Mouse (Mus musculus): ENCODE data around the gene Pacs2. TPM values are rescaled to one million over a fixed set of nuclear protein-coding genes. Genes with fewer than 3 reads are reported as not detected.

Pacs2 gene
- polyA plus RNA-seq, 1 experiment from 2014 or later: 4.0 TPM

- Histone ChIP-seq H3K36me3 (replicated peaks; ENCODE audit: insufficient read depth, low read length) (peaks cover 9% of the 10 kb centered on the region; the same call in 1 of the 2 replicates), H3K27ac (ENCODE audit: low read depth) (no peak overlapping the region), H3K4me2 (ENCODE audit: low read depth, low read length) (no peak overlapping the region), H3K9me3 (ENCODE audit: low read length) (no peaks in the 10 kb centered on the region), H3K27me3 (ENCODE audit: insufficient read depth, low read length) (no peaks in the 10 kb centered on the region), H3K9ac (replicated peaks) (no peak overlapping the region), H3K4me1 (ENCODE audit: insufficient read depth) (peaks cover 15% of the 10 kb centered on the region), H3K4me3 (ENCODE audit: low read depth, low read length) (no peak overlapping the region)
- TF ChIP-seq EP300 (IDR thresholded peaks at IDR 0.05; ENCODE audit: low read depth): no peak
- TF ChIP-seq CTCF (IDR thresholded peaks at IDR 0.05; ENCODE audit: low read depth): no peak
- 42% methylated on average over 4 of the region's 4 CpGs for WGBS (ENCODE audit: insufficient replicate concordance)
- DNase-seq (no peak), ATAC-seq (no peak)
Measured at GRCm38 (mm10) chr12:112994153-112994552, 20.2 kb upstream of the Pacs2 start.

GRCm38 (mm10) chr12:112999569-113000293, 14.6 kb upstream of the Pacs2 start:
- no peak for DNase-seq
- under 1% methylated on average over 48 of the region's 56 CpGs for WGBS (ENCODE audit: insufficient replicate concordance)
- H3K4me2 ChIP-seq (ENCODE audit: low read depth, low read length): peak overlapping the region; percentile 74

DNA sequence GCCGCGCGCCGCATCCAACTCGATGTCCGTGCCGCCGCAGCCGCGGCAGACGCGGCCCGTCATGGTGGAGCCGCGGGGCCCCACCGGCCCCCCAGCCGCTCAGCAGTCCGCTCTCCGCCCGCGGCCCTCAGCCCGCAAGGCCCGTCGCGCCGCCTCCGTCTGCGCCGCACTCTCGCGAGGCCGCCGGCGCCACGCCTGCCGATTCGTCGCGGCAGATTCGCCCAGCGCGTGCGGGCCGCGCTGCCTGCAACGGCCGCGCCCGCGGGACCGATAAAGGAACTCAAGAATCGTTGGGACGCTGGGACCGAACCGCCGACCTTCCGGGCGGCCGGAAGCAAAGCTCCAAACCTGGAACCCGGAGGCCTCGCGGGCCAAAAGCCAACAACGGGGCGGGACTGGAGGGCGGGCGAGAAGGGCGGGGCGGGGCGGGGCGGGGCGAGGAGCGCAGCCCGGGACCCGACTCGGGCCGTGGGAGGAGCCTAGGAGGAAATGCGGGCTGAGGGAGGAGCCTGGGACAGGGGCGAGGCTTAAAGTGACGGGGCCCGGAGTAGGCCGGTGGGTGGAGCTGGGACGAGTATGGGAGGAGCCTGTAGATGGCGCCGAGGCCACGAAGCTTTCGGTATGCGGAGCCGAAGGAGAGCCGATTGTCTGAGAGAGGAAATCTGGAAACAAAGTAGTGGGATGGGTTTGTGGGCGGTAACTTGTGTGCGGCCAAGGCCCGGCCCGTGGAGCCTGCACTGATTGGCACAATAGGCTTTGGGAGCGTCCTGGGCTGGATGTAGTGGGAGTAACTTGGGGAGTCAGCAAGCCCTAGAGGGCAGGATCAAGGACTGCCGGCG, 13.8 kb upstream of the Pacs2 start, which contains the start of gene Brf1:
Gene Brf1, minus strand, starts transcription at position 411 of the 839 bp plus-strand sequence.
- 2% methylated on average over 83 of the region's 96 CpGs for WGBS (ENCODE audit: insufficient replicate concordance)
- peak; percentile 96 for ATAC-seq
- no peaks in the 10 kb centered on the region for H3K9me3 ChIP-seq (ENCODE audit: low read length)
- H3K4me1 ChIP-seq (ENCODE audit: insufficient read depth): peaks cover 21% of the 10 kb centered on the region
- peak; percentile 99 for DNase-seq
- no peaks in the 10 kb centered on the region for H3K36me3 ChIP-seq (replicated peaks; ENCODE audit: insufficient read depth, low read length)
- no peaks in the 10 kb centered on the region for H3K27me3 ChIP-seq (ENCODE audit: insufficient read depth, low read length)
- TF ChIP-seq EP300 (IDR thresholded peaks at IDR 0.05; ENCODE audit: low read depth): no peak
- TF ChIP-seq CTCF (IDR thresholded peaks at IDR 0.05; ENCODE audit: low read depth): peak; percentile 20
- peak within 1 kb of the TSS; percentile 85 for H3K4me3 ChIP-seq (ENCODE audit: low read depth, low read length)
- H3K27ac ChIP-seq (ENCODE audit: low read depth): peak within 1 kb of the TSS; percentile 98
- H3K9ac ChIP-seq (replicated peaks): peak within 1 kb of the TSS; percentile 96
- peak within 1 kb of the TSS; percentile 92 for H3K4me2 ChIP-seq (ENCODE audit: low read depth, low read length)

More at GRCm38 (mm10) chr12:112999569-113000293, 14.6 kb upstream of the Pacs2 start:
- Histone ChIP-seq H3K9me3 (ENCODE audit: low read length) (no peaks in the 10 kb centered on the region), H3K4me1 (ENCODE audit: insufficient read depth) (peaks cover 21% of the 10 kb centered on the region), H3K4me3 (ENCODE audit: low read depth, low read length) (peak overlapping the region; percentile 85), H3K27ac (ENCODE audit: low read depth) (peak overlapping the region; percentile 98), H3K9ac (replicated peaks) (peak overlapping the region; percentile 96), H3K27me3 (ENCODE audit: insufficient read depth, low read length) (no peaks in the 10 kb centered on the region), H3K36me3 (replicated peaks; ENCODE audit: insufficient read depth, low read length) (no peaks in the 10 kb centered on the region)
- ATAC-seq: no peak
- TF ChIP-seq CTCF (IDR thresholded peaks at IDR 0.05; ENCODE audit: low read depth) (no peak), EP300 (IDR thresholded peaks at IDR 0.05; ENCODE audit: low read depth) (no peak)

- ATAC-seq: peak; percentile 4
- TF ChIP-seq EP300 (IDR thresholded peaks at IDR 0.05; ENCODE audit: low read depth): no peak
- no peak for TF ChIP-seq CTCF (IDR thresholded peaks at IDR 0.05; ENCODE audit: low read depth)
- 2% methylated on average over 5 of the region's 5 CpGs for WGBS (ENCODE audit: insufficient replicate concordance)
Measured at GRCm38 (mm10) chr12:113001133-113001474, 13.2 kb upstream of the Pacs2 start.

GRCm38 (mm10) chr12:113002667-113003066, 11.6 kb upstream of the Pacs2 start:
- H3K4me2 ChIP-seq (ENCODE audit: low read depth, low read length): no peak overlapping the region

More at GRCm38 (mm10) chr12:113001133-113001474, 13.2 kb upstream of the Pacs2 start:
- Histone ChIP-seq H3K27me3 (ENCODE audit: insufficient read depth, low read length) (no peaks in the 10 kb centered on the region), H3K9ac (replicated peaks) (peak overlapping the region; percentile 75), H3K36me3 (replicated peaks; ENCODE audit: insufficient read depth, low read length) (no peaks in the 10 kb centered on the region), H3K9me3 (ENCODE audit: low read length) (no peaks in the 10 kb centered on the region), H3K27ac (ENCODE audit: low read depth) (peak overlapping the region; percentile 98), H3K4me1 (ENCODE audit: insufficient read depth) (peaks cover 21% of the 10 kb centered on the region), H3K4me3 (ENCODE audit: low read depth, low read length) (peak overlapping the region; percentile 85), H3K4me2 (ENCODE audit: low read depth, low read length) (peak overlapping the region; percentile 92)
- DNase-seq: no peak

GRCm38 (mm10) chr12:113004011-113004410, 10.3 kb upstream of the Pacs2 start:
- no peaks in the 10 kb centered on the region for H3K36me3 ChIP-seq (replicated peaks; ENCODE audit: insufficient read depth, low read length)
- H3K9ac ChIP-seq (replicated peaks): no peak overlapping the region
- WGBS (ENCODE audit: insufficient replicate concordance): 77% methylated on average over 8 of the region's 8 CpGs
- H3K27me3 ChIP-seq (ENCODE audit: insufficient read depth, low read length): no peaks in the 10 kb centered on the region
- no peak for ATAC-seq
- TF ChIP-seq CTCF (IDR thresholded peaks at IDR 0.05; ENCODE audit: low read depth): no peak
- no peak for TF ChIP-seq EP300 (IDR thresholded peaks at IDR 0.05; ENCODE audit: low read depth)
- H3K27ac ChIP-seq (ENCODE audit: low read depth): no peak overlapping the region
- no peak overlapping the region for H3K4me3 ChIP-seq (ENCODE audit: low read depth, low read length)
- no peaks in the 10 kb centered on the region for H3K9me3 ChIP-seq (ENCODE audit: low read length)
- peaks cover 13% of the 10 kb centered on the region for H3K4me1 ChIP-seq (ENCODE audit: insufficient read depth)
- H3K4me2 ChIP-seq (ENCODE audit: low read depth, low read length): no peak overlapping the region
- no peak for DNase-seq

More at GRCm38 (mm10) chr12:113002667-113003066, 11.6 kb upstream of the Pacs2 start:
- Histone ChIP-seq H3K27ac (ENCODE audit: low read depth) (no peak overlapping the region), H3K4me1 (ENCODE audit: insufficient read depth) (peaks cover 21% of the 10 kb centered on the region), H3K9me3 (ENCODE audit: low read length) (no peaks in the 10 kb centered on the region), H3K36me3 (replicated peaks; ENCODE audit: insufficient read depth, low read length) (no peaks in the 10 kb centered on the region), H3K27me3 (ENCODE audit: insufficient read depth, low read length) (no peaks in the 10 kb centered on the region), H3K9ac (replicated peaks) (no peak overlapping the region), H3K4me3 (ENCODE audit: low read depth, low read length) (no peak overlapping the region)
- ATAC-seq (no peak), DNase-seq (no peak)
- 34% methylated on average over 2 of the region's 2 CpGs for WGBS (ENCODE audit: insufficient replicate concordance)
- TF ChIP-seq CTCF (IDR thresholded peaks at IDR 0.05; ENCODE audit: low read depth) (peak; percentile 51), EP300 (IDR thresholded peaks at IDR 0.05; ENCODE audit: low read depth) (no peak)

All from liver, postnatal 0 days (tissue).